Mouse (Mus musculus) NIH3T3 (cell line): ENCODE measurements at regions not wholly inside any gene's neighbourhood (a gene's known extent, or its start where the extent isn't known, plus 50 kb on each side); places are given as distances from the start of the nearest gene placed in this dataset.
A peak's percentile ranks its signal among the peaks of the same experiment; 100 is the strongest.

Source experiments
- DNase-seq: peaks from one replicate; pipeline ENCODE4 v3.0.0-alpha.2; 2012; ENCODE audit warnings: low read depth

DNA sequence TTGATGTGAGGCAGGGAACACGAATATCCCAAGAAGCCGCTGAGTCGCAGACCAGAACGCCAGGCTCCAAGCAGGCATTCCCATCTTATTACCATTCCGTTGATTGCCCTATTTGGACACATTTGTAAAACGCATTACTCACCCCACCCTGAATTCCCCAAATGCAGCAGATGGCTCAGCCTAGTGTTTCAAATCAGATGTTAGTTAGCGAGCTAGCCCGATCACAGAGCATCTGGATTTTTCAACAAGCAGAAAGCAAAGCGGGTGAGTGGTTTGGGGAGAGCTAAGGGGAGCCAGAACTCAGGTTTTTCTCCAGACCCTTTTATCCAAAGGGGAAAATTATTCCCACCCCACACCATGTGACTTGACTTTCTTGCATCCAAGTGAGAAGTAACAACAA is 273.2 kb downstream of the Rwdd3 start:
- peak; percentile 45 for DNase-seq

DNA sequence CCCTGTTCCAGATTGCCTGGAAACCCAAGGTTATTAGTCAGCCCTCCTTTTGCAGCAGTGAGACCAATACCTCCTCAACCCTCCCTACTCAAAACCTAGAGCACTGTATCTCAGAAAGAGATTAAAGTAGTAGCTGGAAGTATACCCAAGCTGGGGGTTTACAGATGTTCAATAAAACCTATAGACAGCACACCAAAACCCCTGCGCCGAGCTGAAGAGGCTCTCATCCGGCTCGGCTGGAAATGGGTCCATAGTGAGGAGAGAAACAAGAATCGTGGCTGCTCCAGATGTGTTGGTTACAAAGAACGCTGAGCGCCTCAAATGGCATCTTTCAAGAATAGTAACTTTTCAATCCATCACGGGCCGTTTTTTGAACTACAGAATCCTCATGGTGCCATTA is 273.7 kb downstream of the Rwdd3 start:
- no peak for DNase-seq

DNA sequence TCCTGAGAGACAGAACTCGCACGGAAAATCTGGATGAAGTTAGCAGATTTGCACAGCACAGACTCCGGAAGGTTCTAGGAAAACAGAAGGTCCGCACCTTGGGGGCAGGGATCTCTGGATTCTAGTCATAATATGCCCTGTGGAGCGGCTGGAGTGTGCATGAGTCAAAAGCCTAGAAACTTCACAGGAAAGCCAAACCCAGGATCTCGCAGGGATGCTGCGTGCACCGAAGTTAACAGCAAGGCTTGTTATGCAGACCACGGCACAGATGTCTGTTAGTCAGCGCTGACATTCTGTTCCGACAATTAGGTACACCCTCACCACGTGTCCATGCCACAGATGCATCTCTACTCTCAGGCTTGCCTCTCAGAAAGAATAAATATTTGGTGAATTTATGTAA is 274.3 kb downstream of the Rwdd3 start:
- no peak for DNase-seq

DNA sequence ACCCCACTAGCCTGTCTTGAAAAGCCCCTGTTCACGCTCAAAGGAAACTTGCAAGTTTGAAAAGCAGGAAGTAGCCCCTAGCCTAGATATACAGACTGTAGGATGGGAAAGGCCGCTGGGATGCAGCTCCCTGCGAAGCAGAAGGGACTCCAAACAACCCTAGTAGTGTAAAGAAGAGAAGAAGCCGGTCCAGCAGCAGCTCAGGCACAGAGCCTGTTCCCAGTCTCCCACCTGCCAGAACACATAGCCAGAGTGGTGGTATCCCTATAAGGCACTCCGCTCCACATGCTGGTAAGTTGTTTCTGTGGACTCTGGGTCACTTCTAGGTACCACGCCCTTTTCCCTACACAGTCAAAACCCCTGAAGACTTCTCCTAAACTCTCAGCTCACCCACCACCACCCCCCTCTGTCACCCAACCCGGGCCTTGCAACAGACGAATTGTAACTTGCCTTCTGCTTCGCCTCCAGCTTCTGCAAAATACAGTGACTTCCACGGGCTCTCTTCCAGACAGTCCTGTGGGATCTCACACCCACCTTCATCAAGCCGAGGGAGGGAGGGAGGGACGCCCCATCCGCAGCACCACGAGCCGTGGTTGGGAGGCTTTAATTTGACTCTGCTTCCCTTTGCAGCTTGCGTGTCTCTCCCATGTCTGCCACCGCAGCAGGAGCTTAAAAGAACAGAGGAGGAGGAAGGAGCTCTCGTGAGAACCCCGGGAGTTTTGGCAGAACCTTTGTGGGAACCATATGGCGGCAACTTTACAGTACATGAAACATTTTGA is 285.2 kb downstream of the Rwdd3 start:
- DNase-seq = no peak

DNA sequence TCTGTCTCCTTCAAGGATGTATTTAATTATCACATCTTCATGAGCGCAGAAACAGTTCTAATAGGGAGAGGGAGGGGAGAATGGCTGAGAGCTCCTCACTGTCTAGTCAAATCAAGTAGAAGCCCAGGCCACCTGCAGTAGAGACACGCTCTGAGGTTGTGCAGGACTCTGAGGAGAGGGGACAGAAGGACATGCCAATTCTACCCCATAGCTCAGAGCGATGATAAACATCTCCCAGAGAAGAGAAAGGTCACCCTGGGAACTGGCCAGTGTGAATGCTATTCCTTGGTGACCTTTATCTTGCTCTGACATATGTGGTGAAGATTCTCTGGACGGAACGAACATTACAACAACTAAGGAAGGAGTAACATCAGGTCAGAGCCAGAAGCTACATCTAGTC is 286.1 kb downstream of the Rwdd3 start:
- DNase-seq = no peak

DNA sequence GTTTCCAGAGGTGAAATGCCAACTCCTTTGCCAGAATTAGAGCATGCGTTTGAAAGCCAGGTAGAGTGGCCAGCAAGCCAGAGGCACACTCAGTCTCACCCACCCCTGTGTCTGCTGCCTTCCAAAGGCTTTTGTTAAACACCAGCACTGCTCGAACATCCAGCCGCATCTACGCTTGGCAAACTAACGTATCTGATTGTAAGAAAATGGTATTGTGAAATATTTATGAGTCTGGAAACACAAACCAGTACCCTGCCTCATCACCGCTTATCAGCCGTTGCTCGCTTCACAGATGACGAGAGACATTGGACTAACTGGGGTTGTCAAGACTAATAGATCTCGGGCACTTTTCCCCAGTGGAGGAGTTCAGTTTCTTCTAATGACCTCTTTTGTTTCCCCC is 287.3 kb downstream of the Rwdd3 start:
- DNase-seq = no peak

DNA sequence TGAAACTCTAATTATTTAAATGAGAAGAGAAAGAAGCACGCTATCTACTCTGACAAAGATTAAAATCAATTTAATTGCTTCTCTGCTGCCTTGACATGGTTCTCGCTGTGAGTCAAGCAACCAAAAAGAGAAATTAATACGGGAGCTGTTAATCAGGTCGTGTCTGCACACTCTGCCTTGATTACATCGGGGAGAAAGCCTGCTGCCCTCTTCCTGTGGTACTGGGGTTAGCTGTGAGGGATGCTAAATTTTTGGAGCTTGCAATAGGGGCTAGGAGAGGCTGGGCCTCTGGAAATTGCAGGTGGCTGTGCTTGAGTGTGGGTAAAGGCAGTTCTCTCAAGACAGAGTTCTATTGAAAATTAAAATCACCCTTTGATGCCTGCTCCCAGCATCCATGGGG is 287.8 kb downstream of the Rwdd3 start:
- DNase-seq = no peak

DNA sequence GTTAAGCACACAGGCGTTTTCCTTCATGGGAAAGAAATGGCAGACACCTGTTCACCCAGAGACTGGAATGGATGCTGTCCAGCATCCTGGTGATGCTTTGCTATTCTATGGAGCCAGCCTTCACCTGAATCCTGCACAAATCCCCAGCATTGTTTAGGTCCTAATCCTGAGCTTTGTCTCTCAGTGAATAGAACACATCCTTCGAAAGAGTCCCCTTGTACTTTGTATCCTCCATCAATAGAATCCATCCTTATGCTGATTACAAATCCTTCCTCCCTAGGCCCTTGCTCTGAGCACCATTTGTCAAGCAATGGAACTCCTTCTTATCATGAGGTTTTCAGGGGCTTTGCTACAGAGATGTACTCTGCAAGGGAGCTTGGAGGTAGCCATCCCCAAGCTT is 292.1 kb downstream of the Rwdd3 start:
- no peak for DNase-seq

DNA sequence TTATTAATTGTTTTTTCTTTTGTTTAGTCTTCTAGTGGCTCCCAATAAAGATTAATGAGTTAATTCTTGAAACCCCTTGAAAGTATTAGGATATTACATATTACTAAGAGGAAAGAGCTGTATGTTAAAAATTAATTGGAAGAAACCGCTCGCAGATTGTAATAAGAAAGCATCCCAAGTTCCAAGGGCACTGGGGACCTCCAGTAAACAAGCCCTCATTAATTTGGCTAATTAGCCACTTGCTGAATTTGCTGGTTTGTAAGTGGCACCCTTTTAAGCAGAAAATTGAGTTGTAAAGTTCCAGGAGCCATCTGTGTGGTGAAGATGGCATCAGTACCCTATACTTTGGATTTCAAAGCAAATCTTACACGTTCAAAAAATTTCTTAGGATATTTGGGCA is 295.8 kb downstream of the Rwdd3 start:
- DNase-seq = no peak

DNA sequence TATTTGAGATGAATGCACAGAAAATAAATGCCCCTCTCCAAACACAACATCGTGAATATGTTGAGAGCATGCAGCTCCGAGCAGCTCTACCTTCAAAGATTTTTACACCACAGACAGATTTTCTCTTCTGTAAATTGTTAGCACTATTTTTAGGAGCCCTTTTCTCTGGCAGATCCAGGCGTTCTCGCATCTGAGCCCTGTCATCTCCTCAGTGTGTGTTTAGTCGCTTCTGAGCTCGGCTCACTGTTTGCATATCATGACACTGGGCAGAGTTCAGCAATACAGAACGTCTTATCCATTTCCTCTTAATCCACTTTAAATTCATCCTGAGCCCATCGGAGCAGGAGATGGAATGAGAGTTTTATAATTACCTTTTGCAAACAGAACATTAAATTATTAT is 306.5 kb downstream of the Rwdd3 start:
- DNase-seq = no peak

DNA sequence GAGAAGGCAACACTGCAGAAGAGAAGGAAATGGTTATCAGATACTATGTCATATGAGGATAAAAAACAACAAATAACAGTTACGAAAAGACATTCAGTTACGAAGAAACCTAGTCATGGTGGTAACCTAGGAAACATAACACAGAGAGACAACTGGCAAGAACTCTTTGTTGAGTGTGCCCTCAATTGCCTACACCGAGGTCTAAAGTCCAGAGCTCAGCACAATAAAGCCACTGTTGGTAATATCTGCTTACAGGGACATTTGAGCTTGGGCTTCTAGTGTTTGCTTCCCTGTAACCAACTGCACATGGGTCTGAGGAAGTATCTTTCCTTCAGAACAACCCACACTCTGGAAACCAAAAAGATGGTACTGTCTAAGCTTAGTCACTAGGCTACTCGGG is 309.9 kb downstream of the Rwdd3 start:
- no peak for DNase-seq

DNA sequence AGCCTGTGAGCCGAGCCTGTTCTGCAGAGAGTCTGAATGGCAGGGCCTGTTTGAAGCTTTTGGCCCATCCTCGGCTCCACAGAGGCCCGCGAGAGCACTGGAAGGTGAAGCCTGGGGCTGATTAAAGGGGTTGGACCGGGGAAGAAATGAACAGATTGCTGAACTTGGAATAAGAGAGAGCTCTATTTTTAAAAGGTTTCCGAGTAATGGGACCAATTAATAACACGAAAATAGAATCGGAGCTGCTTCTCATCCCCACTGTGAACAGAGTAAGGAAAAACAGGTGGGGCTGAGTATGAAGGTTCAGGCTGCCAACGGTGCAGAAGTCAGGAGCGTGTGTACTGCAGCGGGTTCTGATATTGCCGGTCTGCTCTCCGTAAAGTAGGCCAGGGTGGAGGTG is 313.2 kb downstream of the Rwdd3 start:
- no peak for DNase-seq

DNA sequence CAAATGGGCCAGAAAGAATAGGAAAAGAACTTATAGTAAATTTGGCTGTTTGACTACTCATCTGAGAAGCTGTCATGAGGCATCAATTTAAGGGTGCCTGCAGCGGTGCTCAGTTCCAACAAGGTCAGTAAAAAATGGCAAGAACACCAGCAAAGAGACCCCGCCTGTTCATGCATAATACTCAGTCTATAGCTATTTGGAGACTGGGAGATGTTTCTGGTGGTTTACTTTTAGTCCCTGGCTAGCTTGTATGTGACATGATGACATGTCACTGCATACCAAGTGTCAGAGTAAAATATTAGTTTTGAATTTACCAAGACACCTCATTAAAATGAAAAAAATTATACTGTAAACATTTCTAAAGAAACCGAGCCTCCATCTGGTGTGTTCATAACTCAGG is 317.2 kb downstream of the Rwdd3 start:
- DNase-seq = no peak

DNA sequence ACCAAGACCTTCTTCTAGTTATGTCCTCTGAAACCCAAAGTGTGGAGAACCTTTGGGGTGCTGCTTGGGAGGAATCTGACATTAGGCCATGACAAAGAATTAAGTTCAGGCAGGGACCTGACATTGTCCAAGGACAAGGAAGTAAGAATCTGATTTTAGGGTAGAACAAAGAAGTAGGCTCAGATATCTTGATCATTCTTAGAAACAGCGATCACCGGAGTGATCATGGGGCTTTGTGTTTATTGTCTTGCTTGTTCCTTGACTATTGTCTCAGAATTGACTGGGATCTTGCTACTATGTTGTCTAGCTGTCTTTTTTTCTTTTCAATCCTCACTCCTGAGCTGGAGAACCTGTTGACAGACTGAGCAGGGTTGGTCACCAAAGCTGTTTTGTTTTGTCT is 327.9 kb downstream of the Rwdd3 start:
- DNase-seq = no peak

DNA sequence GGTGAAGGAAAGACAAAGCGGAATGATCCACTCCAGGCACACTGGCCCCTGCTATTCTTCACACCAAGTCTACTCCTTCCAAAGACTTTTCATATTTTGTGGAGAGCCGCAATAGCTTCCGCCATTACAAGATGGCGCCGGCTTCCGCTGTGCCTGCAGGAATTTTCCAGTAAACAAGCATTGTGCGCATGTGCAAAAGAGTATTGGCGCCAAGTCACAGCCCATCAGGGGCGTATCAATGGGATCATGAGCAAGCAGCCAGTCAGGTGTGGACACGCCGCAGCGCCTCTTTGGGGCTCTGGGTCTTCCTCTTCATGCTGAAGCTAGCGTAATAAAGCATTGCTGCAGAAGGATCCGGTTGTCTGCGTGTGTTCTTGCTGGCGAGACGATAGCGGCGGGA is 348.0 kb downstream of the Rwdd3 start:
- DNase-seq = no peak

DNA sequence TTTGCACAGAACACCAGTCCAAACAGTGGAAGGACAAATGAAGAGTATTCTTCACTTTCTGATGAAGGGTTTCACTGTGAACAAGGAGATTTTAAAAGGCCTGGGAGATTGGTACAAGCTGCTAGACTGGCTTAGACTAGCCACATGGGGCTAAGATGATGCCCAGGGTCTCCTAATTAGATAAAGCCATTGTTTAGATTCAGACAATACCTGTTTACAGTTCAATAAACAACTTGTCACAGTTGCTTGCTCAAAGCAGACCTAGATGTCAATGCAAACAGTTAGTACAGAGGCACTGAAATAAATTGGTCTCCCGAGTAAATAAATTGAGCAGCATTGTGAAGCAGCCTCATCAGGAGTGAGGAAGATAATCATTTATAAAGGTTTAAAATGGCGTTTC is 359.6 kb downstream of the Rwdd3 start:
- no peak for DNase-seq

DNA sequence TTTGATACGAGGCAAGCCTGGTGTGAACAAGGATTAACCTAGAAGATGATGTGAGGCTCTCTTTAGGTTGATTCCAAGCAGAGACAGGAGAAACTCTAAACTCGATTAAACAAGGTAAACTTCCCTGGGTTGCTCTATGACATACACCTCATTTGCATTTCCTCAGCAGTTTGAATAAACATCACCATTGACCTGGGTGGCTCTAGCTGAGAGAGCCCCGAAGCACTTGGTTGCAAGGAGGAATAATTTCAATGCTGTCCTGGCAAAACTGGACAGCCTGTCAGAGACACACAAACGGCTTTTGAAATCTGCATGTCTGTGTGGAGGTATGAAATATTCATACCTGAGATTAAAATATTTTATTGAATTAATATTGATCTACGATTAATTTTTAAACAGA is 361.0 kb downstream of the Rwdd3 start:
- DNase-seq = no peak

DNA sequence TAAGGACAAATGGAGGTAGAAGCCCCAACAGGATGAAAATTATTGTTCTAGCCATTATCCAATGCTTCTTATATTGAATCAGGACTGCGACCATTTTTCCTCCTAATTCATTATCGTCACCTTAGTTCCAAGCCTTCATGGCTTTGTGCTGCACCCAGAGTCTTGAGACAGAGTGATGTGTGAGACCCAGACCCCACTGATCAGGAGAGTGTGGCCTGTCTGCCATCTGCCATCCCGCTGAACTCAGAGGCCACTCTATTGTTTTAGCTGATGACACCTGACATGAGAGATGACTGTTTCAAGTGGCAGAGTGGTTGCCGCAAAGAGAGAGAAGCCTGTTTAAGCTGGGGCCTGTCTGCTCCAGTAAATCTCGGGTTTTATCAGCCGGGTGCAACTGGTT is 361.4 kb downstream of the Rwdd3 start:
- DNase-seq = no peak

DNA sequence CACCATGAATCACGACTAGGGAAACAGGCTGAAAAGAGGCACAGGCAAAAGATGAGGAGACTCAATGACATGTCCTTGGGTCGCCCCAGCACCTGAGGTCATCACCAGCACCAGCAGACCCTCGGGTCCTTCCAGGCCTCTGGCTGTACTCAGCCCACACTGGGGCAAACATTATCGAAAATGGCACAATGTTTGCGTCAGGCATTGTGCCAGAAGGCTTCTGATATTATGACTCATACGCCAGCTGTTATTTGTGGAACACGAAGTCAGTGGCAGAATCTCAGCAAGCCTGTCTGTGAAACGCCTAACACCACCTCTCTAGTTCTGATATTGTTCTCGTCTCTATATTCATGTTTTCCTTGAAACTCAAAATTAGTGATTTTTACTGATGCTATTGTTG is 384.8 kb downstream of the Rwdd3 start:
- DNase-seq = peak; percentile 16

DNA sequence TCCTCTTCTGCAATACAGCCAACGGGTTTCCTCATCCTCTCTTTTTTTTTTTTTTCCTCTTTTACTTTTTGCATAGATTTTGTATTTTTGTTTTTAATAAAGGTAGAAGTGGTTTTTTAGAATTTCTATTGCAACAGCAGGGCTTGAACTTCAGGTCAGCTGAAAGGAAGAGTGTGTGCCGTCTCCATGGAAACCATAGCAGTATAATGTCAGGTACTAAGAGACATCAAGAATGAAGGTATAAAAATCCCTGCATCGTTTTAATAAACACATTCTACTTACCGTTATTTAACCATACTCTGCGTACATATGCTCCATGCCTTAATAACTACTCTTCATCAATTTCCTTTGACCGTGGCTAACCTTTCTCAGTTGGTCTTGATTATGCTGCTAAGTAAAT is 390.0 kb downstream of the Rwdd3 start:
- no peak for DNase-seq

DNA sequence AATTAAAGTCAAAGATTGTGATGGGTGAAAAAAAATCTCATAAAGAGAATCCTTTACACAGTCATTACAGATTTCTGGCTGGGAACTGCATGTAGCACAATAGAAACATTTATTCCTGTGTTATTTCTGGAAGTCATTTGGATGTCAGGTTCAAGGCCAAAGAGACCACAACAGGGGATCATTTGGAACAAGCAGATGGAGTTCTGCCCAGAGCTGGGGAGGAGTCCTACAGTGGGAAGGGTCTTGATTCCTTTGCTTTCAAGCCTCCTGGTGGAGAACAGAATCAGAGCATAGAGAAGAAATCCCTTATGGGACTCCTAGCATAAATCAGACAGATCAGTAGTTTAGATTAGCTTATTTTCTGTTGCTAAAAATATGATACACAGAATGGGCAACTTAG is 392.4 kb downstream of the Rwdd3 start:
- DNase-seq = no peak

DNA sequence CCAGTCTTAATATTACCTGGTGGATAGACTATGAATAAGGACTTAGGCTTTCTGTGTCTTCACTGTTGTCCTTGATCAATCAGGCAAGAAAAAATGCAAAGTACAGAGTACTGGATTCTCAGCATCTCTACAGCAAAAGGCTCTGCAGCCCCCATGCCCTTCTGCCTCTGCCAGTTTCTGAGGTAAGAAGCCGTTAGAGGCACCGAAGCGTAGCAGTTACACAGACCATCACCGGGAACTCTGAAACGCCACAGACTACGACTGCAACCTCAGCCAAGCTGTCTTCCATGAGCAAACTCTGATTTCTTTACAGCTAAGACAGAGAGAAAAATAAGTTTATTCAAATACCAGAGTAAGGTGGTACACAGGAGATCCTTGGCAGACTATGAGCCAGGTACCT is 396.5 kb downstream of the Rwdd3 start:
- DNase-seq = no peak

DNA sequence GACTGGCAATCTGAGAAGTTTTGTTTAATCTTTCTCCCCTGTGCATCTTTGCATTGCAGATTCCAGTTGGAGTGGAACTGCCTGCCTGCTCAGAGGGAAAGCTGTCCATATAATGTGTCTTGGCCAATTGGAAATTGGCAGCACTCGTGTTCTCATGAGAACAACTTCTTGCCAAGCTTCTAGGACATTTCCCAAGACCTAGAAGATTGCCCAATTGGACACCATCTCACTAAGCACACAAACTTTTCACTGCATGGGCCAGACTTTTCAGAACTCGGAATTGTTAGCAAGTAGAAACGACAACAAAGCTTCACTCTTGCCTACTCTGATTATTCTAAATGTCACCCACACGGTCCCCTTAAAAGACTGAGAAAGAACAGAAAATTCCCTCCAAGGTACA is 409.8 kb downstream of the Rwdd3 start:
- DNase-seq = no peak

DNA sequence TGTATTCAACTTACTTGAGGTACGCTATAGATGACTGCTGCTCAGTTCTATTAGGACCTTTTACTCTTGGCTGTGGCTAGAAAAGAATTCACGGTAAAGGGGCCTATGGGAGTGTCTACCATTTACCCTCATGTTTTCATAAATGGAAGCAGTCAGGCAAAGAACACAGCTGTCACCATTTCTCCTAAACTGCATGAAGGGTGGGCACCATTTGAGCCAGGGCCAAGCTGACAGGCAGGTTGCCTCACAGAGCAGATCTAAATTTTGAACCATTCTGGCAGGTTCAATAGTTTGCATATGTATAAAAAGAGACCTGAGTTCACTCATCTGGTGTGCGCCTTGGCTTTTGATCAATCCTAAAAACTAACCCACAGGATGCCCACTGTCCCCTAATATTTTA is 410.3 kb downstream of the Rwdd3 start:
- DNase-seq = no peak

DNA sequence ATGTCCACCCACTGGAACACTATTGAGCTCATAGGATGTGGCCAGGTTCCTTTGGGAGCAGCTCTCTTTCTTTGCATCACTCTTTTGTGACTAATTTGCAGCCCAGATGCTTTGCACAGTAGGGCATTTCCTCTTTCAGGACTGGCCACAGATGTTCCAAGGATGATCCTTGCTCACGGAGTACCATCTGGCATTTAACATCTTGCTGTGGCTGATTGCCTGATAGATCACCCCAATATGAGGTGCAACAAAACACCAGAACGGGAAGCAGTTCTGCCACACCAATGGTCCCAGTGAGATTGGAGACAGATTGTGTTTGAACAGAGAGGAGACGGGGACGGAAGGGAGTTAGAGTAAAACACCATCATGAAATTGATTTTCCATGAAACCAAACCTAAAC is 423.0 kb downstream of the Rwdd3 start:
- no peak for DNase-seq
